Mouse (Mus musculus) hindbrain, embryonic 14.5 days (tissue): ENCODE results near the gene 2300002M23Rik. TPM values are rescaled to one million over a fixed set of nuclear protein-coding genes. Genes with fewer than 3 reads are reported as not detected.

Experiments
- polyA plus RNA-seq: library from polyadenylated mRNA; unstranded; fragments of >200 nt; fragmentation: Nextera tagmentation; extraction: Ambion mirVana; gene quantifications from 2 replicates; pipeline ENCODE4 v1.2.1, GENCODE M21; 2014

2300002M23Rik gene
- polyA plus RNA-seq, 1 experiment from 2014 or later: not detected

Other genes with a start within 250 kb of the 2300002M23Rik start
- gene H2-Q1, start 247.0 kb upstream of the 2300002M23Rik start, polyA plus RNA-seq: 0.25 and 0.27 TPM in 2 replicates
- gene H2-Q2, start 225.2 kb upstream of the 2300002M23Rik start, polyA plus RNA-seq: 3.0 and 3.1 TPM in 2 replicates
- gene H2-Q4, start 187.8 kb upstream of the 2300002M23Rik start, polyA plus RNA-seq: 0.59 and 0.74 TPM in 2 replicates
- gene H2-Q6, start 142.6 kb upstream of the 2300002M23Rik start, polyA plus RNA-seq: 0.44 and 0.71 TPM in 2 replicates
- 2.8 and 2.9 TPM in 2 replicates for gene H2-Q7, start 128.3 kb upstream of the 2300002M23Rik start, polyA plus RNA-seq
- gene H2-Q10, start 97.4 kb upstream of the 2300002M23Rik start, polyA plus RNA-seq: not detected in 2 replicates
- gene Pou5f1, start 61.4 kb upstream of the 2300002M23Rik start, polyA plus RNA-seq: not detected in 2 replicates
- 12.3 and 16.5 TPM in 2 replicates for gene Tcf19, start 50.6 kb upstream of the 2300002M23Rik start, polyA plus RNA-seq
- gene Cchcr1, start 50.4 kb upstream of the 2300002M23Rik start, polyA plus RNA-seq: 2.8 and 3.5 TPM in 2 replicates
- gene Psors1c2, start 34.2 kb upstream of the 2300002M23Rik start, polyA plus RNA-seq: 0.26 and 0.72 TPM in 2 replicates
- gene Cdsn, start 15.3 kb upstream of the 2300002M23Rik start, polyA plus RNA-seq: 0.22 and 0.25 TPM in 2 replicates
- not detected in 2 replicates for gene Sfta2, start 34.1 kb downstream of the 2300002M23Rik start, polyA plus RNA-seq
- not detected in 2 replicates for gene Gm9573, start 59.2 kb downstream of the 2300002M23Rik start, polyA plus RNA-seq
- gene Mucl3, start 76.2 kb downstream of the 2300002M23Rik start, polyA plus RNA-seq: 0.09 TPM in 1 of 2 replicates, not detected in the other
- gene Vars2, start 100.1 kb downstream of the 2300002M23Rik start, polyA plus RNA-seq: 14.8 and 14.9 TPM in 2 replicates
- gene Gtf2h4, start 106.3 kb downstream of the 2300002M23Rik start, polyA plus RNA-seq: 21.3 and 22.8 TPM in 2 replicates
- gene Ddr1, start 137.2 kb downstream of the 2300002M23Rik start, polyA plus RNA-seq: 62.7 and 72.5 TPM in 2 replicates